Mouse (Mus musculus) layer of hippocampus, postnatal 36 days (tissue): Measurements from ENCODE around the gene Igfn1. TPM values are rescaled to one million over a fixed set of nuclear protein-coding genes. Genes with fewer than 3 reads are reported as not detected.

Source experiments
- DNase-seq, 2 experiments: peaks; one replicate each; pipeline ENCODE4 v3.0.0; 2022
- total RNA-seq, 2 experiments: library from RNA; stranded (reverse); gene quantifications; 2 replicates each; pipeline ENCODE4 v1.2.3; 2021

Igfn1 gene
- total RNA-seq: under 1 TPM; 0.07 to 0.25 TPM

DNA sequence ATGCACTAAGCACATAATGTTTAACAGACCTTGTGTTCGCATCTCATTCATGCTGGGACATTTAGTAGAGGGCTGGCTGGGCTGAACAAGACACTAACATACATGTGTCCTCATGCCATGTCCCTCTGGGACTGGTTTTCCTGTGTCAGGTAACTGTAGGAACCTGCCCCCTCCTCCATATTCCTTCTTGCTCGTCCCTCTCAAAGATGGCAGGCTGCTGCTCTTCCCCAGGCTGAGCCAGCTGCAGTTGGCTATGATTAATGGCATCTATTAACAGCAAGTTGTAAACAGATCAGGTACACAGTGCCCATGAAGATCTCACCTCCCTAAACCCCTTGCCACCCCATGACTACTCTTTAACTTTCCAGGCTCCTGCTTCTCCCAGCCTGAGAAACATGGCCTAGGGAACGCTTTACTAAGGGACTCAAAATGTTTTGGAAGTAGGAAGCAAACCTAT, at the start of gene Igfn1:
Igfn1 (minus strand) TSS at position 51 of the 457 bp plus-strand sequence.
- DNase-seq: no peak

GRCm38 (mm10) chr1:136055771-136056170, 49.6 kb upstream of the Igfn1 start:
- DNase-seq: peak in 1 of 2 experiments; percentile 43

DNA sequence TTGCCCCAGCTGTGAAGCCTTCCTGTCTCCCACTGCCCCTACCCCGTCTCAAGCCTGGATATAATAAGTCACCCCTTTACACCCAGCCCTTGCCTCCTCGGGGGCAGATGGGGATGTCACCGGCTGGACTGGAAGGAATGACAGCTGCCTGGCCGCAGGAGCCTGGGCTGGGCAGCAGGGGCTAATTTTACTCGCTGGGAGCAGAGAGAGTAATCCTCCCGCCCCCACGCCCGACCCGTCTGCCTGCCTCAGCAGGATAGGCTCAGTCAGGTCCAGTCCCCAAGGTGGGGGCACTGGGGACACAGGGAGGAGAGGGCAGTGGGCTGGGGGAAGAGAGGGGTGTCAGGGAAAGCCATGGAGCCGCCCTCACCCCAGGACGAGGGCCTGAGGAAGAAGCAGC, 46.4 kb upstream of the Igfn1 start, which contains the start of gene Cacna1s:
Cacna1s (plus strand) TSS at position 204 of the 400 bp plus-strand sequence.
- DNase-seq: no peak

GRCm38 (mm10) chr1:136051465-136051864, 45.3 kb upstream of the Igfn1 start:
- DNase-seq: peak; percentile 51 to 69

- no peak for DNase-seq
Measured at GRCm38 (mm10) chr1:136051013-136051315, 44.8 kb upstream of the Igfn1 start.

DNA sequence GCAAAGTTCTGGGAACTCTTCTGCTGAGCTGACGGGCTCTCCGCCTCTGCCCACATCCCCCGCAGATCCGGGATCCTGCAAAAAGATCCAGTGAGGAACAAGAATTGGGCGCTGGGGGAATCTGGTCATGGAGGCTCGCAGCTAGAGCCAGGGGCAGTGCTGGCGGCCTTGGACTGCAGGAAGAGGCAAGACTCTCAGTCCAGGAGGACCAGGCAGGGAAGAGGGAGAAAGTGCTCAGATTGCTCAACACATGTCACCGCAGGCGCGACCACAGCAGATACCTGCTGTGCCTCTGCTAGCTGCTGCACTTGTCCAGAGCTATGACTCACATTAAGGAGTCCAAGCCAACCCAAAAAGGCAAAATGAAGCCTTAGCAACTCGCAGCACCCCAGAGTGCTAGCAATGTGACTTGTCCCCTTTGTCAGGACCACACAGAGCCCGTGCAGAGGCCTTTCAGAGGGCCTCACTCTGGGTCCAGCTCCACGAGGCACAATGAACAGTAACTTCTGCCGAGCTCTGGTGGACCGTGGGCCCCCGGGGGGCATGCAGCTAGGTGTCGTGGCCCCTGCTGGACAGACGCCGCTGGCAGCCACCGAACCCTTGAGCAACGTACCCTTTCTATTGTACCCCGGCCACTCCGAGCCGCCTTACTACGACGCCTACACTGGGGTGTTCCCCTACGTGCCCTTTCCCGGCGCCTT, 44.3 kb upstream of the Igfn1 start, which contains the start of gene Ascl5:
Ascl5 (plus strand) TSS at position 493 of the 701 bp plus-strand sequence.
- DNase-seq: no peak

DNA sequence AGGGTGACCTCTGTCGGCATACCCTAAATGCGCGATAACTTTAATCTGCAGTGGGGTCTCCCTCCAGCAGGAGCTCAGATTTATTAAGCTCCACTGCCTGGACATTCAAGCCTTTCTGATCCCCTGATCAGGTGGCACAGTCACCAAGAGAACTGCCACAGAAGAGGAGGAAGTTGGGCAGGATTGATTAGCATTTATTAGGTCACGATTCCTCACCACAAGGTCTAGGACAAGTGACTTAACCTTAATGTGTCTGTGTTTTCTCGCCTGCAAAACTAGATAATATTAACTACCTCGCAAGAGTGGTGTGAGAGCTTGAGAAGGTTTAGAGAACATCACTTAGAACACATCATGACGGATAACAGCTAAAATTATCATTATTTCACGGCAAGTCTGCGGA, 41.8 kb upstream of the Igfn1 start:
- DNase-seq: no peak

GRCm38 (mm10) chr1:136047432-136047831, 41.3 kb upstream of the Igfn1 start:
- no peak for DNase-seq

DNA sequence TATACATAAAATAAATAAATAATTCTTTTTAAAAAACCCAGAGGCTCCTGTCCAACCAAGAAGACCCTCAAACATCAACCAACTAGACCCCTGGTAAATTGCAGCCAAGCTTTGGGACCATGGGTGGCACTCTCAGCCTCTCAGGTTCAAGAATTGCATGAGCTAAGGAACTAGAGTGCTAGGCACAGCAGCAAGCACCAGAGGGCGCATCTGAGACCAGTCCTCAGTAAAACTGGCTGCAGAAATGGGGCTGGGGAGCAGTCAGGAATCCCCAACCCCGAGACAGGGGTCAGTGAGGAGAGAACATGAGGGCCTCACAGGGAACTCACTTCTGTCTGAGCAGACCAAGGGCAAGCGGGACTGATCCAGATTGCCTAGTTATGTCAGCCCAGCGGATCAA, 39.6 kb upstream of the Igfn1 start:
- DNase-seq: peak; percentile 55 to 63

GRCm38 (mm10) chr1:136040874-136041273, 34.7 kb upstream of the Igfn1 start:
- DNase-seq: no peak

- DNase-seq: no peak
Measured at GRCm38 (mm10) chr1:136040452-136040851, 34.3 kb upstream of the Igfn1 start.

DNA sequence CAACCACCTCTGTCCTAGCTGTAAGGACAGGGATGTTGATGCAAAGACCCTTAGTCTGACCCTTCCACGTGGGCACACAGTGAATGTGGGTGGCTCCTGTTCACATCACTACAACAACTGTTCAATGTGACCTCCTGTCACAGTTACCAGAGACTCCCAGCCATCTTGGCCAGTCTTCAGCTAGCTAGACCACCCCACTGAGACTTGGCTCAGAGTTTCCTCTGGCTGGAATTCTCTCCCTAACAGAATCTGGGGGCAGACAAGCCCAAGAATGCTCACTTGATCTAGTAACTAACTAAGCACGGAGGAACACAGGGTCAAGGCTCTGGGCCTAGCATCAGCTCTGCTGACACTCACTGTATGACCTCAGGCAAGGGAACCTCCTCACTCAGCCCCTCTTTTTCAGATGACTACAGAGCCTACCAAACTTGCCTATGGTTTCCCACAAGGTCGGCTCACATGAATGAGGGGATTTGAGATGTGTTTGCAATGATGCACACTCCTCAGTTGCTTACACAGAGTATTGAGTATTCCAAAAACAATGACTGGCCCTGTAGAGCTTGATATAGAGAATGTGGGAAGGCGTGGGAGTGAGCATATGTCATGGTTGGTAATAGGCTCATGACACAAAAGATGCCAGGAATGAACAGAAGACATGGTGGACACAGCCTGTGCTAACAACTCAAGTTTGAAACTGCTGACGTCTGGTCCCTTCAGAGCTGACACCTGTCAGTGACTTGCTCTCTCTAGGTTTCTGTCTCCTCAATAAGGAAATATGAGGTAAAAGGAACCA, 32.8 kb upstream of the Igfn1 start:
- DNase-seq: peak in 1 of 2 experiments; percentile 36

GRCm38 (mm10) chr1:136032961-136033360, 26.8 kb upstream of the Igfn1 start:
- DNase-seq: no peak

GRCm38 (mm10) chr1:136031697-136032096, 25.6 kb upstream of the Igfn1 start:
- DNase-seq: no peak

GRCm38 (mm10) chr1:136030201-136030600, 24.1 kb upstream of the Igfn1 start:
- DNase-seq: no peak

DNA sequence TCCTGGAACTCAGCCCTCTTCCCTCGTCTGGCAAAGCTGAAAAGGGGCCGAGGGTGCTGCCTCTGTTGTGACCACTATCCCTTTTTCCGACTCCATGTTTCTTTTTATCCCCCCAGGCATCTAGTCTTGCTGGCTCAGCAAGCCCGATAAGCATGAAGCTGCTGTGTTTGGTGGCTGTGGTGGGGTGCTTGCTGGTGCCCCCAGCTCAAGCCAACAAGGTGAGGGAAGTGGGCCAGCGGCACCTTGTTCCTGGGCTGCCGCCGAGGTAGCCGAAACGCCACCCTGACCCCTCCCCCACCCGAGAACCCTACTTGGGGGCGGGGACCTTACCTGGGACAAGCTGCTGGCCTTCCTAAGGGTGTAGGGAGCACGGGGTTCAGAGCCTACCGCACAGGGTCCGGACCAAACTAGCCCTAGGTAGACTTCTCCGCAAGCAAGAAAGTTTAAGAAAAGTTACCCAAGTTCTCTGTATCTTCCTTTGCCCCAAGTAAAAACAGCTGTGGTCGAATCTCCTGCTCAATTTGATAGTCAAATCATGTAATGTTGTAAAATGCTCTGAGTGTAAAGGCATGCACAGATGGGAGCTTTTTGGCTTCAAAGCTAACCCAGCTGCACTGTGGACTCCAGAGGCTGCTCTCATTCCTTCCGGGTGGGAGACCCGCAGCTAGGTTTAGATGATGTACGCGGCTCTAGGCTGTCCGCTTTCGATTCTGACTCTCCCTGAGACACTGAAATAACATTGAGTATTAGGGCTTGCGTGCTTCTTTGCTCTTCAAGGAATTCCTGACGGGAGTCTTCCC, 12.4 kb upstream of the Igfn1 start:
- peak in 1 of 2 experiments; percentile 20 for DNase-seq

DNA sequence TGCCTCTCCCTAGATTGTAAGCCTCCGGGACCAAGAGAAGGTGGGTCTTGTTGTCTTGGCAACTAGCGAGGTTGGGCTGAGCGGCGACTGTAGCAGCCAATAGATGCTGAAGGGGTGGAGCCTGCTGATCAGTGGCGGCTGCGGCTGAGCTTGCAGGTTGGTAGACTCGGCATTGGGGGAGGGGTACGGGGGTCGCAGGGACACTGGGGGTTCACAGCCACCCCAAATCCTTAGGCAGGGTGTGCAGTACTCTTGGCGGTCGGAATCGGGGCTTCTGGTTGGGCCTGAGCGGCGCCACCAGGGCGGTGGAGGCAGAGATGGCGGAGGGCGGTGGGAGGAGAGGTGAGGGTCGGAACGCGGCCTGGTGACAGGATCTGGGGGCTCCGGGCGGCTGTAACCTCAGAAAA, 11.8 kb upstream of the Igfn1 start:
- peak; percentile 91 to 92 for DNase-seq

GRCm38 (mm10) chr1:136017307-136017706, 11.2 kb upstream of the Igfn1 start:
- DNase-seq: no peak

DNA sequence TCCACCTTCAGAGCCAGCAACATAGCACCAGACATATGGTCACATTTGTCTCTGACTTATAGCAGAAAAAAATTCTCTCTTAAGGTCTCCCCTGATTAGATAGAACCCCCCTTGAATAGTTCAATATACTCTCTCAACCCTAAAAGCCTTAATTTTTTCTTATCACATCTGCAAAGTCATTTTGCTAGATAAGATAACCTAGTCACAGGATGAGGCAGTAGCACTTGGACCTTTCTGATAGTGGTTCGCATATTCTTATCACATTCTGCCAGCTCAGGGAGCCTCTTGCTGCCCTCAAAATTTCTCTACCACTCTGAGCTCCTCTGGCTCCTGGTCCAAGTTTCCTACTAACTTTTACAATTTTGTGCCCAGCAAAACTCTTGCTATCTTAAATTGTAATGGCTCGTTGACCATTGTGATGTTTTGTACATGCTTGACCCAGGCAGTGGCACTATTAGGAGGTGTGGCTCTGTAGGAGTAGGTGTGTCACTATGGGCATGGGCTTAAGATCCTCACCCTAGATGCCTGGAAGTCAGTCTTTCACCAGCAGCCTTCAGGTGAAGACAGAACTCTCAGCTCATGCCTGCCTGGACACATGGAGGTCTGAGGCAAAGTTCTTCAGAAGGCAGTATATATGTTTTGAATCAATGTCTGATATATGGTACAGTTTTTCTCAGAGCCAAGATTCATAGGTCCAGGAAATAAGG, 8.8 kb upstream of the Igfn1 start:
- DNase-seq: no peak

DNA sequence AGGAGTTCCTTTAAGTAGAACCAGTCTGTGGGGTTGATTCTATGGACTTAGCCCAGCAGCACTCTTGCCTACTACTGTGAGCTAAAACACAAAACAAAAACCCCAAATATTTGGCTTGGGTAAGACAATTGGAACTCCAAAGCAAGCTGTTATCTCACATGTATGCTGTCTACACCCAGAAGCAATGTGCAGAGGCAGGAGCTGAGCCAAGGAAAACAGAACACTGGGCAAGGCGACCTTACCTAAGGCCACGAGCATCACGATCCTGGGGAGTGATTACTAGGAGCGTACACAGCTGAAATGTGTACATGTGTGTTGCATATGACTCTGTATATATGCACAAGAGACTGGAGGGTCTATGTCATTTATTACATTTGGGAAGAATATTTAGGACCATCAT, 7.4 kb upstream of the Igfn1 start:
- no peak for DNase-seq

GRCm38 (mm10) chr1:136010247-136010646, 4.1 kb upstream of the Igfn1 start:
- no peak for DNase-seq

- no peak for DNase-seq
Measured at GRCm38 (mm10) chr1:136008159-136008533, 2.0 kb upstream of the Igfn1 start.
